Mouse (Mus musculus): ENCODE results near the gene Pla2g2e. TPM values are rescaled to one million over a fixed set of nuclear protein-coding genes. Genes with fewer than 3 reads are reported as not detected.
"Not testable (repeated sequence)": the region's sequence is repeated elsewhere in the genome, so short reads cannot be mapped to it uniquely, and the experiment has no call there.

Pla2g2e gene
- polyA plus RNA-seq, 1 experiment from 2014 or later, result not detected

DNA sequence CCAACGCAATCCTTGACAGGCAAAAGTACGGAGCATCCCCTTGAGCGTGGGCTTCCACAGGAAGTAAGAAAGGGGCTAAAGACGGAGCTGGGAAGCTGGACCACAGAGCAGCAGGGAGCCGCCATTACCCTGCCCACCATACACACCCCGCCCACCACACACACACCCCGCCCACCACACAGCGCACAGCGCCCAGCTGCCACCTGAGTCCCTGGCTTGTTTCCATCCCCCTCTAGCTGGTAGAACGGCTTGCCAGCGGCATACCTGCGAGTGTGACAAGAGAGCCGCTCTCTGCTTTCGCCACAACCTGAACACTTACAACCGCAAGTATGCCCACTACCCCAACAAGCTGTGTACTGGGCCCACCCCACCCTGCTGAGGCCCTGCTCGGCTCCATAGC lies 4.4 kb downstream of the Pla2g2e start:
- Histone ChIP-seq H3K36me3 (replicated peaks) (no peaks in the 10 kb centered on the region), H3K4me3 (replicated peaks) (no peak overlapping the region), H3K4me2 (no peak overlapping the region), H3K27ac (replicated peaks) (no peak overlapping the region), H3K27me3 (peaks cover 17% of the 10 kb centered on the region), H3K9me3 (replicated peaks) (no peaks in the 10 kb centered on the region), H3K4me1 (replicated peaks) (no peaks in the 10 kb centered on the region), H3K9ac (no peak overlapping the region)
- 12% methylated on average over 16 of the region's 16 CpGs for WGBS (ENCODE audit: insufficient replicate concordance)
- ATAC-seq (ENCODE audit: insufficient read depth), result no peak

DNA sequence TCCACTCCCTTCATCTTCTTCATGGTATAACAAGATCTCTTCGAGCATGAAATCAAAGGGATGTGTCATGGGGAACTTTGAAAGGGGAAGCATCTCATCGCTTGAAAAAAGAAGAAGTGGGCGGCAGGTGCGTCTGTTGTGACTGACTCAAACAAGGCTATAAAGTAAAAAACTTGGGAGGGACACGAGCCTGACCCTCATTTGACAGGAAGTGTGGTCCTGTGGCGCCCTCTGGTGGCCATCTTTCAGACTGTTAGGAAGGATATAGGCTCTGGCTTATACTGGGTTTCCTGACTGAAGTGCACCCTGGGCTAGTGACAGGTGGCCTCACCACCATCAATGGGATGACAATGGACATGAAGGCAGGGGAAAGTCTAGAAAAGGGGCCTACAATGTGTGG lies 6.5 kb downstream of the Pla2g2e start:
- Histone ChIP-seq H3K4me1 (replicated peaks) (no peaks in the 10 kb centered on the region), H3K27me3 (peaks cover 17% of the 10 kb centered on the region), H3K9me3 (replicated peaks) (no peaks in the 10 kb centered on the region), H3K4me2 (no peak overlapping the region), H3K4me3 (replicated peaks) (no peak overlapping the region), H3K9ac (no peak overlapping the region), H3K27ac (replicated peaks) (no peak overlapping the region), H3K36me3 (replicated peaks) (no peaks in the 10 kb centered on the region)
- no peak for ATAC-seq (ENCODE audit: insufficient read depth)
- 6% methylated on average over 6 of the region's 6 CpGs for WGBS (ENCODE audit: insufficient replicate concordance)

DNA sequence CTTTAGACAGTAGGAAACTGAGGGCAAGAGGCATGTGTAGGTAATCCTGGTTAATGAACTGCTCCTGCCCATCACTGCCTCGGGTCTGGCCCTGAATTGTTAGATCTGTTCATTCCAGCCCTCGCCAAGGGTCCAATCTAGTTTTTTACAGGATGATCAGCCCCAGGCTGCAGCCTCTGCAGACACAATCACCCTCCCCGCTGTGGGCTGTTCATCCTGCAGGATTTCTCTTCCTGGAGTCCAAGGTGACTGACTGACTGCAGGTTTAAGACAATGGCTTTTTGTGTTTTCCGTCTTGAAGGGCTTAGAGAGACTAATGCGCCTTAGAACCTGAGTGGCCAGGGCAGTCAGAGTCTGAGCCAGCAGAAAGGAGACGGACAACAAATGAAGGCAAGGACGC lies 11.4 kb downstream of the Pla2g2e start:
- 54% methylated on average over 7 of the region's 7 CpGs for WGBS (ENCODE audit: insufficient replicate concordance)

DNA sequence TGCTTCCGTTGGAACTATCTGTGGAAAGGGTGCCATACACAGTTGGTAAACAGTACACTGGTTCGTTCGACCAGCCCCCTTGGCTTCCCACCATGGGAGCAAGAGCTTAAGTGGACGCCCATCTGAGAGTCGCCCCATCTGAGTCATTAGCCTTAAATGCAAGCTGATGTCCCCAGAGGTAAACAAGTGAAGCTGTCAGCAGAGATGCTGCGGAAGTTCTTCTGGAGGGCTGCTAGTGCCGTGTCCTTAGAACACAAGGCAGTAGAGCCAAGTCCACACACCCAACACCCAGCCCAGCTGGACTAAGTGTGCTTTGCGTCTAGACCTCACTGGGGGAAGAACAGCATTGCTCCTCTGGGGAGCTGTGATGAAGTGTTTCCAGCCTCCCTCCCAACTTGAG lies 11.9 kb downstream of the Pla2g2e start:
- Histone ChIP-seq H3K4me1 (replicated peaks) (no peaks in the 10 kb centered on the region), H3K9ac (no peak overlapping the region), H3K4me3 (replicated peaks) (no peak overlapping the region), H3K27ac (replicated peaks) (no peak overlapping the region), H3K9me3 (replicated peaks) (no peaks in the 10 kb centered on the region), H3K4me2 (no peak overlapping the region), H3K36me3 (replicated peaks) (no peaks in the 10 kb centered on the region), H3K27me3 (no peaks in the 10 kb centered on the region)
- ATAC-seq (ENCODE audit: insufficient read depth), result no peak
- 54% methylated on average over 8 of the region's 8 CpGs for WGBS (ENCODE audit: insufficient replicate concordance)

More for the DNA sequence above, 11.4 kb downstream of the Pla2g2e start:
- H3K27ac ChIP-seq (replicated peaks), result no peak overlapping the region
- no peak for ATAC-seq (ENCODE audit: insufficient read depth)
- no peak overlapping the region for H3K9ac ChIP-seq
- no peaks in the 10 kb centered on the region for H3K36me3 ChIP-seq (replicated peaks)
- H3K9me3 ChIP-seq (replicated peaks), result no peaks in the 10 kb centered on the region
- no peak overlapping the region for H3K4me2 ChIP-seq
- no peaks in the 10 kb centered on the region for H3K27me3 ChIP-seq
- H3K4me1 ChIP-seq (replicated peaks), result no peaks in the 10 kb centered on the region
- H3K4me3 ChIP-seq (replicated peaks), result no peak overlapping the region

DNA sequence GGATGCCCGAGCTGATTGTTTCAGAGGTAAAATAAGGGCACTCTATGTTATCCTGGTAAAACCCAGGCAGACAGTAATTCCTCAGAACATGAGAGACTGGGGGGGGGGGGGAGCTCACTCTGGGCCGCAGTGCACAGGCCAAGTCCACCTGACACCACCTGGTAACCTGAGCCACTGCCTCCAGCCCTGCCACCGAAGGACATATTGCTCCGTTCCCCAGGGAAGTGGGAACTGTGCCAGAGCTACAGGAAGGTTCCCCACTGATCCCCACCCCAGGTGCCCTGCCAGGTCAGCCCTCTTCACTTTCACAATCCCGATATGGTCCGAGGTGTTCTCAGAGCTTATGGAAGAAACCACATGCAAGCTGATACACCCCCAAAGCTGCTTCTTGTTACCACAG lies 14.9 kb downstream of the Pla2g2e start:
- no peaks in the 10 kb centered on the region for H3K4me1 ChIP-seq (replicated peaks)
- no peak overlapping the region for H3K4me2 ChIP-seq
- H3K27ac ChIP-seq (replicated peaks), result no peak overlapping the region
- peaks cover 4% of the 10 kb centered on the region; the same call in 1 of the 2 replicates for H3K36me3 ChIP-seq (replicated peaks)
- no peak overlapping the region for H3K9ac ChIP-seq
- ATAC-seq (ENCODE audit: insufficient read depth), result no peak
- 77% methylated on average over 6 of the region's 6 CpGs for WGBS (ENCODE audit: insufficient replicate concordance)
- H3K9me3 ChIP-seq (replicated peaks), result no peaks in the 10 kb centered on the region
- H3K4me3 ChIP-seq (replicated peaks), result no peak overlapping the region
- no peaks in the 10 kb centered on the region for H3K27me3 ChIP-seq

- H3K9ac ChIP-seq; H3K9me3 ChIP-seq (replicated peaks); H3K27ac ChIP-seq (replicated peaks); ATAC-seq (ENCODE audit: insufficient read depth); H3K4me2 ChIP-seq; H3K4me3 ChIP-seq (replicated peaks); H3K4me1 ChIP-seq (replicated peaks); H3K27me3 ChIP-seq; H3K36me3 ChIP-seq (replicated peaks): not testable (repeated sequence)
- 71% methylated on average over 11 of the region's 11 CpGs for WGBS (ENCODE audit: insufficient replicate concordance)
Observed at GRCm38 (mm10) chr4:138893789-138894188, 16.0 kb downstream of the Pla2g2e start.

DNA sequence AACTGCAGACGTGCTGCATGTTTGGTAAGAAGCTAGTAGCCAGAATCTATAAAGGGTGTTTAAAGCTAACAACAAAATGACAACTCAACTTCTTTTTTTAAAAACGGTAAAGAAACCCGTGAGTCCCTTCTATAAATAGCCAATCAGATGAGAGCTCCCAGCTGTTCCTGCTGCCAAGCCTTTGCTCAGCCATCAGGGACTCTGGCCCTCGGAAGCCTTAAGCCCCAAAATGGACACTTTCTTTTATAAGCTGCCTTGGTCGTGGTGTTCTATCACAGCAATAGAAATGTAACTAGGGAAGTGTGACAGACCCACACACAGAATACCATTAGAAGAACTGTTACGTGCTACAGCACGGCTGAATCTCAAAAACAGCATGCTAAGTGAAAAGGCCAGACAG lies 21.6 kb downstream of the Pla2g2e start:
- Histone ChIP-seq H3K9me3 (replicated peaks) (no peaks in the 10 kb centered on the region), H3K4me2 (no peak overlapping the region), H3K4me1 (replicated peaks) (no peaks in the 10 kb centered on the region), H3K27ac (replicated peaks) (no peak overlapping the region), H3K36me3 (replicated peaks) (peaks cover 6% of the 10 kb centered on the region; the same call in 1 of the 2 replicates), H3K27me3 (no peaks in the 10 kb centered on the region), H3K4me3 (replicated peaks) (no peak overlapping the region), H3K9ac (no peak overlapping the region)
- no peak for ATAC-seq (ENCODE audit: insufficient read depth)
- WGBS (ENCODE audit: insufficient replicate concordance), result 66% methylated on average over 7 of the region's 7 CpGs

GRCm38 (mm10) chr4:138905624-138906337 lies 28.0 kb downstream of the Pla2g2e start:
- Histone ChIP-seq H3K4me1 (replicated peaks) (peaks cover 8% of the 10 kb centered on the region; the same call in 1 of the 2 replicates), H3K4me2 (no peak overlapping the region), H3K9me3 (replicated peaks) (no peaks in the 10 kb centered on the region), H3K4me3 (replicated peaks) (no peak overlapping the region), H3K27me3 (no peaks in the 10 kb centered on the region), H3K9ac (no peak overlapping the region), H3K27ac (replicated peaks) (no peak overlapping the region), H3K36me3 (replicated peaks) (peaks cover 18% of the 10 kb centered on the region)
- ATAC-seq (ENCODE audit: insufficient read depth), result no peak
- 85% methylated on average over 18 of the region's 18 CpGs for WGBS (ENCODE audit: insufficient replicate concordance)

- ATAC-seq (ENCODE audit: insufficient read depth), result peak; percentile 51
- H3K27ac ChIP-seq (replicated peaks), result no peak overlapping the region; the same call in 1 of the 2 replicates
Observed at GRCm38 (mm10) chr4:138913141-138913787, 35.5 kb downstream of the Pla2g2e start.

GRCm38 (mm10) chr4:138913797-138914196 lies 36.1 kb downstream of the Pla2g2e start, which contains the start of gene Otud3:
TSS of gene Otud3 (minus strand) at chr4:138913945.
- peak within 1 kb of the TSS; percentile 75 for H3K9ac ChIP-seq
- 2% methylated on average over 39 of the region's 39 CpGs for WGBS (ENCODE audit: insufficient replicate concordance)
- no peaks in the 10 kb centered on the region for H3K9me3 ChIP-seq (replicated peaks)
- H3K27me3 ChIP-seq, result peaks cover 4% of the 10 kb centered on the region; the same call in 1 of the 2 replicates
- H3K36me3 ChIP-seq (replicated peaks), result 0 out of 2 replicates have a peak, but pooled peaks cover 8% of the 10 kb centered on the region
- peaks cover 17% of the 10 kb centered on the region for H3K4me1 ChIP-seq (replicated peaks)
- no peak within 1 kb of the TSS; the same call in 1 of the 2 replicates for H3K27ac ChIP-seq (replicated peaks)
- H3K4me2 ChIP-seq, result peak within 1 kb of the TSS; percentile 97
- peak; percentile 90 for ATAC-seq (ENCODE audit: insufficient read depth)
- H3K4me3 ChIP-seq (replicated peaks), result peak within 1 kb of the TSS; percentile 78

More at GRCm38 (mm10) chr4:138913141-138913787, 35.5 kb downstream of the Pla2g2e start:
- H3K4me3 ChIP-seq (replicated peaks), result peak overlapping the region; percentile 78
- peaks cover 17% of the 10 kb centered on the region for H3K4me1 ChIP-seq (replicated peaks)
- H3K36me3 ChIP-seq (replicated peaks), result 0 out of 2 replicates have a peak, but pooled peaks cover 8% of the 10 kb centered on the region
- peak overlapping the region; percentile 97 for H3K4me2 ChIP-seq
- peaks cover 4% of the 10 kb centered on the region; the same call in 1 of the 2 replicates for H3K27me3 ChIP-seq
- WGBS (ENCODE audit: insufficient replicate concordance), result under 1% methylated on average over 52 of the region's 52 CpGs
- H3K9me3 ChIP-seq (replicated peaks), result no peaks in the 10 kb centered on the region
- peak overlapping the region; percentile 75 for H3K9ac ChIP-seq

GRCm38 (mm10) chr4:138917282-138917681 lies 39.5 kb downstream of the Pla2g2e start:
- no peak for ATAC-seq (ENCODE audit: insufficient read depth)
- Histone ChIP-seq H3K27me3 (peaks cover 10% of the 10 kb centered on the region; the same call in 1 of the 2 replicates), H3K36me3 (replicated peaks) (no peaks in the 10 kb centered on the region), H3K27ac (replicated peaks) (no peak overlapping the region), H3K4me3 (replicated peaks) (no peak overlapping the region), H3K9ac (no peak overlapping the region), H3K9me3 (replicated peaks) (no peaks in the 10 kb centered on the region), H3K4me2 (no peak overlapping the region), H3K4me1 (replicated peaks) (peaks cover 12% of the 10 kb centered on the region)
- WGBS (ENCODE audit: insufficient replicate concordance), result 67% methylated on average over 9 of the region's 9 CpGs

Measured in liver, embryonic 15.5 days (tissue).